Mouse (Mus musculus): ENCODE measurements around the gene Col27a1.

- TF ChIP-seq CTCF (IDR thresholded peaks at IDR 0.05; ENCODE audit: insufficient read depth, low read length) (no peak), POLR2A (IDR thresholded peaks at IDR 0.05; ENCODE audit: borderline replicate concordance, extremely low read depth, low read depth, low read length) (no peak)
Observed at GRCm38 (mm10) chr4:63225373-63225772, 11.6 kb downstream of the Col27a1 start.
